Mouse (Mus musculus) ZHBTc4 (cell line): ENCODE measurements around the gene Mad1l1.

Experiments
- DNase-seq: peaks from one replicate; pipeline ENCODE4 v3.0.0-alpha.2; 2011; ENCODE audit warnings: low read depth, low spot score

The Mad1l1 gene

GRCm38 (mm10) chr5:140055431-140055830 lies 265.9 kb downstream of the Mad1l1 start:
- DNase-seq = peak; percentile 38

GRCm38 (mm10) chr5:140053626-140054025 lies 267.7 kb downstream of the Mad1l1 start:
- DNase-seq = no peak

- no peak for DNase-seq
Measured at GRCm38 (mm10) chr5:140052405-140052804, 268.9 kb downstream of the Mad1l1 start.

GRCm38 (mm10) chr5:140045453-140045852 lies 275.9 kb downstream of the Mad1l1 start:
- no peak for DNase-seq

GRCm38 (mm10) chr5:140043002-140043401 lies 278.4 kb downstream of the Mad1l1 start:
- no peak for DNase-seq

- DNase-seq = no peak
Measured at GRCm38 (mm10) chr5:140042002-140042611, 279.2 kb downstream of the Mad1l1 start.

GRCm38 (mm10) chr5:140041055-140041454 lies 280.3 kb downstream of the Mad1l1 start:
- no peak for DNase-seq

- no peak for DNase-seq
Measured at GRCm38 (mm10) chr5:140037587-140038233, 283.6 kb downstream of the Mad1l1 start.

GRCm38 (mm10) chr5:140035641-140036040 lies 285.7 kb downstream of the Mad1l1 start:
- no peak for DNase-seq

GRCm38 (mm10) chr5:140035025-140035330 lies 286.4 kb downstream of the Mad1l1 start:
- peak; percentile 35 for DNase-seq

- no peak for DNase-seq
Measured at GRCm38 (mm10) chr5:140034300-140035024, 286.9 kb downstream of the Mad1l1 start.

GRCm38 (mm10) chr5:140026366-140026765 lies 295.0 kb downstream of the Mad1l1 start:
- no peak for DNase-seq

- DNase-seq = no peak
Measured at GRCm38 (mm10) chr5:140025301-140025700, 296.1 kb downstream of the Mad1l1 start.

GRCm38 (mm10) chr5:140023941-140024500 lies 297.3 kb downstream of the Mad1l1 start:
- DNase-seq = no peak

- no peak for DNase-seq
Measured at GRCm38 (mm10) chr5:140022861-140023260, 298.5 kb downstream of the Mad1l1 start.

- DNase-seq = no peak
Measured at GRCm38 (mm10) chr5:140021755-140022154, 299.6 kb downstream of the Mad1l1 start.

- no peak for DNase-seq
Measured at GRCm38 (mm10) chr5:140019616-140020015, 301.7 kb downstream of the Mad1l1 start.

GRCm38 (mm10) chr5:140018780-140019179 lies 302.6 kb downstream of the Mad1l1 start:
- no peak for DNase-seq

- DNase-seq = peak; percentile 88
Measured at GRCm38 (mm10) chr5:140016896-140017295, 304.5 kb downstream of the Mad1l1 start.

GRCm38 (mm10) chr5:140013652-140014051 lies 307.7 kb downstream of the Mad1l1 start:
- DNase-seq = no peak

GRCm38 (mm10) chr5:140012286-140012967 lies 308.9 kb downstream of the Mad1l1 start:
- DNase-seq = no peak

- DNase-seq = no peak
Measured at GRCm38 (mm10) chr5:140010405-140010804, 310.9 kb downstream of the Mad1l1 start.
